Mouse (Mus musculus) ES-E14 (cell line): Measurements from ENCODE around the gene Pou2f3. TPM values are rescaled to one million over a fixed set of nuclear protein-coding genes. Genes with fewer than 3 reads are reported as not detected.

Source experiments
- DNase-seq: peaks from one replicate; pipeline ENCODE4 v3.0.0-alpha.2; 2013; ENCODE audit warnings: low read depth, low spot score
- H3K27ac ChIP-seq: 2 replicates; pipeline ENCODE4 v1.5.1; 2012; ENCODE audit warnings: low read depth, mild to moderate bottlenecking, low read length, moderate library complexity, mixed read lengths; ENCODE audit not compliant: poor library complexity, insufficient read depth, severe bottlenecking
- H3K36me3 ChIP-seq: 2 replicates; pipeline ENCODE4 v1.6.1; 2012; ENCODE audit warnings: mild to moderate bottlenecking, low read length, moderate library complexity, mixed read lengths; ENCODE audit not compliant: control insufficient read depth, poor library complexity, insufficient read depth, severe bottlenecking
- H3K4me1 ChIP-seq, 2 experiments: fragments of 150-350 bp in 1 of 2; sonication (generic) in 1 of 2; 2 replicates each; pipeline ENCODE4 v1.6.1; 2012; ENCODE audit warnings: low read length in 2 of 2, mild to moderate bottlenecking in 1 of 2, mixed read lengths in 1 of 2; ENCODE audit not compliant: control insufficient read depth in 2 of 2, insufficient read depth in 2 of 2, poor library complexity in 1 of 2
- H3K4me3 ChIP-seq, 2 experiments: fragments of 150-350 bp in 1 of 2; sonication (generic) in 1 of 2; 2 replicates each; pipeline ENCODE4 v1.5.1; 2012; ENCODE audit warnings: low read length in 2 of 2, low read depth in 1 of 2, mild to moderate bottlenecking in 1 of 2, mixed read lengths in 1 of 2; ENCODE audit not compliant: insufficient read depth in 1 of 2, poor library complexity in 1 of 2, severe bottlenecking in 1 of 2
- H3K9ac ChIP-seq: 2 replicates; pipeline ENCODE4 v1.6.1; 2012; ENCODE audit warnings: low read depth, mild to moderate bottlenecking, low read length, mixed read lengths; ENCODE audit not compliant: poor library complexity, insufficient read depth, severe bottlenecking
- H3K9me3 ChIP-seq: fragments of 150-350 bp; sonication (generic); 2 replicates; pipeline ENCODE4 v1.6.1; 2012; ENCODE audit warnings: low read depth, mild to moderate bottlenecking, low read length; ENCODE audit not compliant: control insufficient read depth, insufficient read depth
- CHD2 ChIP-seq: IDR thresholded peaks from 2 replicates; pipeline ENCODE4 v1.6.1; 2014; ENCODE audit warnings: mild to moderate bottlenecking, low read depth, low read length, inconsistent platforms
- HCFC1 ChIP-seq: IDR thresholded peaks from 2 replicates; pipeline ENCODE4 v1.6.1; 2012; ENCODE audit warnings: low read length, inconsistent platforms, borderline replicate concordance; ENCODE audit not compliant: insufficient read depth
- MAFK ChIP-seq: IDR thresholded peaks from 2 replicates; pipeline ENCODE4 v1.6.1; 2014; ENCODE audit warnings: mild to moderate bottlenecking, low read depth, low read length, inconsistent platforms; ENCODE audit not compliant: insufficient read depth
- ZC3H11A ChIP-seq: IDR thresholded peaks from 2 replicates; pipeline ENCODE4 v1.6.1; 2012; ENCODE audit warnings: low read depth, mild to moderate bottlenecking, inconsistent platforms, low read length, borderline replicate concordance
- ZNF384 ChIP-seq: IDR thresholded peaks from 2 replicates; pipeline ENCODE4 v1.6.1; 2012; ENCODE audit warnings: low read depth, low read length, inconsistent platforms
- in situ Hi-C, 2 experiments: fragments of 600-800 bp; cut with MboI; formaldehyde crosslinking; loops; one replicate each; pipeline ENCODE4 v1.15.1; 2025; ENCODE audit warnings: low sequenced_read_pairs in 2 of 2, inconsistent platforms in 1 of 2; ENCODE audit not compliant: unreplicated experiment in 2 of 2
- total RNA-seq: library from RNA; depleted of rRNA; stranded (reverse); fragments of 300-350 nt; gene quantifications from 2 replicates; pipeline ENCODE4 v1.2.3, GENCODE M21; 2012

The Pou2f3 gene
- total RNA-seq, 1 experiment = 1.5 TPM

DNA sequence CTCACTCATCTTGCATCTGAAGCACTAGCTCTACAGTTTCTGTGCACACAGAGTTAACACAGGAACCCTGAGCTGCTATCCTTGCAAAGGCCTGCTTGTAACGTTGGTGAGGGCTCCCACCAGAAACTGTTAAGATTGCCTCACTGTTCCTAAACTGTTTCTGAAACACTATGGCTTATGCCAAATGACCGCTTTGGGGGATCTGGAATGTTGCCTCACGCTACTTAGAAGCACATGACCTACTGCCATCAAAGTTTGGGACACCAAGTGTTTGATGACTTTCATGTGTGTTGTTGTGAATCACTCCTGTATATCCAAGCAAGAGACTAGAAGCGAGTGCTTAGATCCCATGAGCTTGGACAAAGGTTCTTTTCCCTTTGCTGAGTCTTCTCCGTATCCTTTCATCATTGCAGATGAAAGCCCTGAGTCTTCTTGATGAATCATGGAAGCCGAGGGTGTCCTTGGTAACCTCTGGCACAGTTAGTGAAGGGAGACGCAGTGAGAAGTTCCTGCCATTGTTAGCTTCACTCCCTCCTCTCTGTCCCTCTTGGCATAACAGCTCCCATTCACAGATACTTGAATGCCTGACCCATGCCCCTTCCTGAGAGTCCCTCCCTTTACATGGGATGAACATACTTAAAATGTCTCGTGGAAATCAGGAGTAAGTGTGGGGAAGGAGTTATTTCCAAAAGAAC is 99.7 kb downstream of the Pou2f3 start:
- no peak overlapping the region for H3K9ac ChIP-seq
- TF ChIP-seq MAFK (no peak), HCFC1 (no peak), ZNF384 (no peak), ZC3H11A (no peak), CHD2 (no peak)
- H3K4me3 ChIP-seq = no peak overlapping the region

GRCm38 (mm10) chr9:43109125-43109524 is 101.0 kb downstream of the Pou2f3 start:
- Histone ChIP-seq H3K36me3 (peaks cover 6% of the 10 kb centered on the region; the same call in 1 of the 2 replicates), H3K4me1 (peaks cover 2 to 5% of the 10 kb centered on the region in 2 experiments; a peak in 3 of 4 replicates), H3K27ac (no peak overlapping the region; the same call in 1 of the 2 replicates), H3K4me3 (no peak overlapping the region), H3K9me3 (no peaks in the 10 kb centered on the region), H3K9ac (peak overlapping the region; percentile 56; the same call in 1 of the 2 replicates)
- in situ Hi-C loops = no loop called here
- TF ChIP-seq HCFC1 (no peak), ZNF384 (no peak), ZC3H11A (no peak), MAFK (no peak), CHD2 (no peak)
- no peak for DNase-seq

More for the DNA sequence above, 99.7 kb downstream of the Pou2f3 start:
- H3K36me3 ChIP-seq = peaks cover 6% of the 10 kb centered on the region; the same call in 1 of the 2 replicates
- no peak overlapping the region for H3K27ac ChIP-seq
- in situ Hi-C loops = no loop called here
- H3K9me3 ChIP-seq = no peaks in the 10 kb centered on the region
- DNase-seq = no peak
- peaks cover 2 to 5% of the 10 kb centered on the region in 2 experiments; a peak in 2 of 4 replicates for H3K4me1 ChIP-seq

GRCm38 (mm10) chr9:43108721-43109120 is 101.4 kb downstream of the Pou2f3 start:
- peak; percentile 64; the same call in 1 of the 2 replicates for TF ChIP-seq MAFK
- no peak for TF ChIP-seq HCFC1
- no peak for TF ChIP-seq ZNF384
- no peak for DNase-seq
- peaks cover 6% of the 10 kb centered on the region; the same call in 1 of the 2 replicates for H3K36me3 ChIP-seq
- in situ Hi-C loops = no loop called here
- peak overlapping the region; percentile 56; the same call in 1 of the 2 replicates for H3K9ac ChIP-seq
- no peak overlapping the region; the same call in 1 of the 2 replicates for H3K27ac ChIP-seq
- H3K4me1 ChIP-seq = peaks cover 2 to 5% of the 10 kb centered on the region in 2 experiments; a peak in 3 of 4 replicates
- H3K9me3 ChIP-seq = no peaks in the 10 kb centered on the region
- no peak overlapping the region for H3K4me3 ChIP-seq

DNA sequence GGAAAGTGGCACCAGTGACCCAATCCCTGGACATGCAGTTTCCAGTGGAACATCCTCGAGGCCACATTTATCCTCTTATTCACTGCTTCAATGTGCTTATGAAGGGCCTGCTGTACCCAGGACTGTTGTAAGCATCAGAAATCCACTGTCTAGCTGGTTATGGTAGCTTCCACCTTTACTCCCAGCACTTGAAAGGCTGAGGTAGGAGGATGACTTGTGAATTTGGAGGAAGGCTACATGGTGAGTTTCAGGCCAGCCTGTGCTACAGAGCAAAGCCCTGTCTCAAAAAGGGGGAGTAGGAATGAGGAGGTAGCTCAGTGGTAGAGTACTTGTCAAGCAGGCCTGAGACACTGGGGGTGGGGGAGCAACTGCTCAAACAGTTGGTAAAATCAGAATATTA is 102.1 kb downstream of the Pou2f3 start:
- in situ Hi-C loops = no loop called here
- Histone ChIP-seq H3K27ac (no peak overlapping the region), H3K9me3 (no peaks in the 10 kb centered on the region), H3K36me3 (peaks cover 6% of the 10 kb centered on the region; the same call in 1 of the 2 replicates), H3K4me1 (peaks cover 2 to 5% of the 10 kb centered on the region in 2 experiments; a peak in 3 of 4 replicates), H3K9ac (no peak overlapping the region), H3K4me3 (no peak overlapping the region)
- no peak for DNase-seq
- no peak for TF ChIP-seq HCFC1
- no peak for TF ChIP-seq MAFK
- no peak for TF ChIP-seq ZC3H11A
- TF ChIP-seq CHD2 = no peak
- TF ChIP-seq ZNF384 = no peak
